Mouse (Mus musculus) CH12.LX (cell line): ENCODE measurements at regions not wholly inside any gene's neighbourhood (a gene's known extent, or its start where the extent isn't known, plus 50 kb on each side); places are given as distances from the start of the nearest gene placed in this dataset.

Experiments
- DNase-seq: peaks from one replicate; pipeline ENCODE4 v3.0.0-alpha.2; 2013; ENCODE audit errors: extremely low read depth
- H3K27ac ChIP-seq: 2 replicates; pipeline ENCODE4 v1.5.1; 2012; ENCODE audit warnings: low read depth, mild to moderate bottlenecking, control low read depth, moderate library complexity; ENCODE audit not compliant: insufficient read depth
- H3K27me3 ChIP-seq: replicated peaks from 2 replicates; pipeline ENCODE3; 2012; ENCODE audit warnings: inconsistent platforms
- H3K36me3 ChIP-seq, 2 experiments: replicated peaks in 1 of 2; 2 replicates each; pipeline versions ENCODE3 to v1.6.1; 2012; ENCODE audit warnings: inconsistent platforms in 1 of 2, low read length in 1 of 2, mild to moderate bottlenecking in 1 of 2, mixed read lengths in 1 of 2, moderate library complexity in 1 of 2; ENCODE audit not compliant: control insufficient read depth in 1 of 2, insufficient read depth in 1 of 2
- H3K4me1 ChIP-seq, 2 experiments: 2 replicates each; pipeline ENCODE4 v1.6.1; 2012; ENCODE audit warnings: inconsistent platforms in 1 of 2, moderate library complexity in 1 of 2; ENCODE audit not compliant: insufficient read depth in 2 of 2, control insufficient read depth in 1 of 2
- H3K4me2 ChIP-seq: 2 replicates; pipeline ENCODE4 v1.6.1; 2012; ENCODE audit warnings: low read depth, mild to moderate bottlenecking, control low read depth; ENCODE audit not compliant: poor library complexity, insufficient read depth, severe bottlenecking
- H3K4me3 ChIP-seq, 3 experiments: fragments of 150-350 bp in 1 of 3; sonication (generic) in 1 of 3; replicated peaks in 1 of 3; 2 replicates each; pipeline versions ENCODE3 to v1.5.1; 2011 to 2012; ENCODE audit warnings: low read depth in 2 of 3, low read length in 2 of 3, mild to moderate bottlenecking in 2 of 3, moderate library complexity in 2 of 3, control low read depth in 1 of 3, improper control_type of control experiment in 1 of 3, inconsistent platforms in 1 of 3, mixed read lengths in 1 of 3; ENCODE audit not compliant: poor library complexity in 1 of 3
- H3K79me2 ChIP-seq: replicated peaks from 2 replicates; pipeline ENCODE4 v1.6.1; 2012; ENCODE audit warnings: mild to moderate bottlenecking, moderate library complexity; ENCODE audit not compliant: control insufficient read depth, poor library complexity, insufficient read depth, severe bottlenecking; ENCODE audit errors: extremely low read depth
- H3K9ac ChIP-seq: 2 replicates; pipeline ENCODE4 v1.6.1; 2012; ENCODE audit warnings: low read depth, mild to moderate bottlenecking, control low read depth, moderate library complexity; ENCODE audit not compliant: insufficient read depth
- H3K9me3 ChIP-seq: replicated peaks from 2 replicates; pipeline ENCODE3; 2012; ENCODE audit warnings: low read length, inconsistent platforms, mixed read lengths
- BHLHE40 ChIP-seq: IDR thresholded peaks from 2 replicates; pipeline ENCODE4 v1.6.1; 2011; ENCODE audit warnings: mild to moderate bottlenecking, low read depth, low read length, improper control_type of control experiment
- CTCF ChIP-seq, 2 experiments: IDR thresholded peaks in 1 of 2; conservative IDR thresholded peaks in 1 of 2; 2 replicates each; pipeline ENCODE4 v1.5.1; 2011 to 2012; ENCODE audit warnings: low read depth in 2 of 2, low read length in 2 of 2, improper control_type of control experiment in 1 of 2, inconsistent platforms in 1 of 2, mild to moderate bottlenecking in 1 of 2, moderate library complexity in 1 of 2
- ELF1 ChIP-seq: IDR thresholded peaks from 2 replicates; pipeline ENCODE4 v1.6.1; 2014; ENCODE audit warnings: low read depth, mild to moderate bottlenecking, inconsistent platforms, low read length, improper control_type of control experiment
- EP300 ChIP-seq: IDR thresholded peaks from 2 replicates; pipeline ENCODE4 v1.6.1; 2011; ENCODE audit warnings: low read length, improper control_type of control experiment
- JUN ChIP-seq: IDR thresholded peaks from 2 replicates; pipeline ENCODE4 v1.6.1; 2011; ENCODE audit warnings: low read depth, mild to moderate bottlenecking, low read length, improper control_type of control experiment, moderate library complexity; ENCODE audit not compliant: insufficient read depth
- JUND ChIP-seq: conservative IDR thresholded peaks from 2 replicates; pipeline ENCODE4 v1.6.1; 2011; ENCODE audit warnings: low read depth, low read length, improper control_type of control experiment
- KAT2A ChIP-seq: IDR thresholded peaks from 2 replicates; pipeline ENCODE4 v1.6.1; 2012; ENCODE audit warnings: low read length, improper control_type of control experiment, inconsistent platforms; ENCODE audit not compliant: insufficient replicate concordance
- MAFK ChIP-seq: IDR thresholded peaks from 2 replicates; pipeline ENCODE4 v1.6.1; 2011; ENCODE audit warnings: low read length, improper control_type of control experiment; ENCODE audit not compliant: insufficient replicate concordance
- MAZ ChIP-seq: IDR thresholded peaks from 2 replicates; pipeline ENCODE4 v1.6.1; 2012; ENCODE audit warnings: low read depth, mild to moderate bottlenecking, inconsistent platforms, low read length, improper control_type of control experiment, moderate library complexity
- MEF2A ChIP-seq: IDR thresholded peaks from 2 replicates; pipeline ENCODE4 v1.6.1; 2014; ENCODE audit warnings: low read depth, mild to moderate bottlenecking, inconsistent platforms, low read length, improper control_type of control experiment, borderline replicate concordance
- MYC ChIP-seq: IDR thresholded peaks from 2 replicates; pipeline ENCODE4 v1.6.1; 2011; ENCODE audit warnings: low read depth, mild to moderate bottlenecking, improper control_type of control experiment, low read length
- NRF1 ChIP-seq: IDR thresholded peaks from 2 replicates; pipeline ENCODE4 v1.6.1; 2014; ENCODE audit warnings: low read depth, mild to moderate bottlenecking, inconsistent platforms, low read length, improper control_type of control experiment, moderate library complexity
- PAX5 ChIP-seq: IDR thresholded peaks from 2 replicates; pipeline ENCODE4 v1.6.1; 2012; ENCODE audit warnings: low read length, inconsistent platforms, mixed read lengths
- POLR2A ChIP-seq: IDR thresholded peaks from 2 replicates; pipeline ENCODE4 v1.6.1; 2011; ENCODE audit warnings: low read depth, mild to moderate bottlenecking, improper control_type of control experiment, low read length
- RAD21 ChIP-seq: IDR thresholded peaks from 2 replicates; pipeline ENCODE4 v1.6.1; 2011; ENCODE audit warnings: low read depth, mild to moderate bottlenecking, low read length, improper control_type of control experiment, moderate library complexity
- RCOR1 ChIP-seq: conservative IDR thresholded peaks from 2 replicates; pipeline ENCODE4 v1.6.1; 2012; ENCODE audit warnings: low read depth, mild to moderate bottlenecking, inconsistent platforms, low read length, improper control_type of control experiment
- SMC3 ChIP-seq: IDR thresholded peaks from 2 replicates; pipeline ENCODE4 v1.6.1; 2011; ENCODE audit warnings: low read depth, low read length, improper control_type of control experiment
- TBP ChIP-seq: conservative IDR thresholded peaks from 2 replicates; pipeline ENCODE4 v1.6.1; 2011; ENCODE audit warnings: low read depth, low read length, improper control_type of control experiment
- TCF12 ChIP-seq: IDR thresholded peaks from 2 replicates; pipeline ENCODE4 v1.6.1; 2014; ENCODE audit warnings: low read depth, mild to moderate bottlenecking, inconsistent platforms, low read length, improper control_type of control experiment
- UBTF ChIP-seq: IDR thresholded peaks from 2 replicates; pipeline ENCODE4 v1.6.1; 2012; ENCODE audit warnings: low read depth, mild to moderate bottlenecking, inconsistent platforms, low read length, improper control_type of control experiment, moderate library complexity
- USF1 ChIP-seq: IDR thresholded peaks from 2 replicates; pipeline ENCODE4 v1.6.1; 2014; ENCODE audit warnings: low read depth, mild to moderate bottlenecking, inconsistent platforms, low read length, improper control_type of control experiment
- USF2 ChIP-seq: conservative IDR thresholded peaks from 2 replicates; pipeline ENCODE4 v1.6.1; 2011; ENCODE audit warnings: low read depth, low read length, improper control_type of control experiment
- ZKSCAN1 ChIP-seq: IDR thresholded peaks from 2 replicates; pipeline ENCODE4 v1.6.1; 2012; ENCODE audit warnings: low read depth, inconsistent platforms, low read length, improper control_type of control experiment, borderline replicate concordance
- ZMIZ1 ChIP-seq: IDR thresholded peaks from 2 replicates; pipeline ENCODE4 v1.6.1; 2012; ENCODE audit warnings: low read depth, mild to moderate bottlenecking, inconsistent platforms, low read length, improper control_type of control experiment
- dilution Hi-C: fragments of 300-500 bp; cut with MboI; formaldehyde crosslinking; loops from 2 replicates; pipeline ENCODE4 v1.14.3; 2020; ENCODE audit warnings: low sequenced_read_pairs; ENCODE audit not compliant: extremely low pct_unique_long_range_greater_than_20kb, extremely low pct_ligation_motif_present
- in situ Hi-C: fragments of 300-500 bp; cut with MboI; formaldehyde crosslinking; loops from 3 replicates; pipeline ENCODE4 v1.14.3; 2019; ENCODE audit warnings: low sequenced_read_pairs, low pct_ligation_motif_present, low pct_unique_long_range_greater_than_20kb, mixed read lengths

GRCm38 (mm10) chr13:88650135-88650534, 171.1 kb upstream of the Edil3 start:
- Histone ChIP-seq H3K4me2 (no peak overlapping the region), H3K27me3 (no peaks in the 10 kb centered on the region), H3K9ac (no peak overlapping the region), H3K36me3 (no peaks in the 10 kb centered on the region), H3K9me3 (no peaks in the 10 kb centered on the region), H3K79me2 (no peaks in the 10 kb centered on the region), H3K4me1 (no peaks in the 10 kb centered on the region), H3K4me3 (no peak overlapping the region), H3K27ac (no peak overlapping the region)
- no peak for DNase-seq
- TF ChIP-seq KAT2A (no peak), TBP (no peak), PAX5 (no peak), UBTF (no peak)
- dilution Hi-C loops (no loop called here), in situ Hi-C loops (no loop called here)

- no peak for TF ChIP-seq JUND
- TF ChIP-seq TBP = no peak
- no peak for TF ChIP-seq SMC3
- TF ChIP-seq MAFK = no peak
- no peak for TF ChIP-seq UBTF
- TF ChIP-seq PAX5 = no peak
- no peak for TF ChIP-seq RAD21
- TF ChIP-seq ZKSCAN1 = no peak
- TF ChIP-seq CTCF (conservative IDR thresholded peaks at IDR 0.05 in 1 of 2, IDR thresholded peaks at IDR 0.05 in 1 of 2; ENCODE audit: low read depth in 2 of 2, low read length in 2 of 2) = no peak
- TF ChIP-seq EP300 = no peak
- no peak for TF ChIP-seq MYC
- TF ChIP-seq USF1 = no peak
Observed at GRCm38 (mm10) chr13:88651036-88651435, 170.2 kb upstream of the Edil3 start.

DNA sequence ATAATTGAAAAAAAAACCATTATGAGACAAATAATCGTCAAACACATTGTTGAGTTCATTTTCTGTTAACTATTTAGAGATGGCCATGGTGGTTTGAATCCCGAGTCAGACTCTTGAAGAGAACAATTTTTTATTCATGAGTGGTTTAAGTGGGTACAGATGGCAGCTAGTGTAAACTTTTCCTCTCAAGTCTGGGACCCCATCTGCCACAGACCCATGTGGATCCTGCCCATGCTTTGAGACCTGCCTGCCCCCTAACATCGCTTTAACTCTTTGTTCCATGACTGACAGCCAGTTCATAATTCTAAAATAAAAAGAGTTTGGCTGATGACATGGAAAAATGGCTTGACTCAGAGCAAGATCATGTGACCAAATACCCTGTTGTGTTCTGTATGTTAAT, 166.2 kb upstream of the Edil3 start:
- H3K79me2 ChIP-seq = no peaks in the 10 kb centered on the region
- in situ Hi-C loops (no loop called here), dilution Hi-C loops (no loop called here)
- TF ChIP-seq RCOR1 (no peak), MEF2A (no peak), TCF12 (no peak), TBP (no peak), JUN (no peak), MAFK (no peak), USF2 (no peak), RAD21 (no peak), BHLHE40 (no peak), NRF1 (no peak), MAZ (no peak), ZMIZ1 (no peak), SMC3 (no peak), USF1 (no peak), JUND (no peak), POLR2A (no peak), CTCF (conservative IDR thresholded peaks at IDR 0.05 in 1 of 2, IDR thresholded peaks at IDR 0.05 in 1 of 2; ENCODE audit: low read depth in 2 of 2, low read length in 2 of 2) (no peak), EP300 (no peak), ELF1 (no peak), PAX5 (no peak)
- no peaks in the 10 kb centered on the region for H3K27me3 ChIP-seq
- no peak overlapping the region for H3K27ac ChIP-seq
- no peaks in the 10 kb centered on the region for H3K36me3 ChIP-seq
- no peak overlapping the region for H3K4me3 ChIP-seq
- no peaks in the 10 kb centered on the region for H3K4me1 ChIP-seq
- DNase-seq = no peak
- no peak overlapping the region for H3K4me2 ChIP-seq
- H3K9me3 ChIP-seq = no peaks in the 10 kb centered on the region
- H3K9ac ChIP-seq = no peak overlapping the region

More at GRCm38 (mm10) chr13:88651036-88651435, 170.2 kb upstream of the Edil3 start:
- dilution Hi-C loops = no loop called here
- H3K4me3 ChIP-seq = no peak overlapping the region
- in situ Hi-C loops = no loop called here
- H3K4me1 ChIP-seq = no peaks in the 10 kb centered on the region
- DNase-seq = no peak
- no peaks in the 10 kb centered on the region for H3K36me3 ChIP-seq
- no peak overlapping the region for H3K4me2 ChIP-seq
- no peak overlapping the region for H3K9ac ChIP-seq
- no peak overlapping the region for H3K27ac ChIP-seq
- H3K9me3 ChIP-seq = no peaks in the 10 kb centered on the region
- no peaks in the 10 kb centered on the region for H3K79me2 ChIP-seq
- H3K27me3 ChIP-seq = no peaks in the 10 kb centered on the region
